Mouse (Mus musculus): ENCODE measurements around the gene Ccdc134. TPM values are rescaled to one million over a fixed set of nuclear protein-coding genes. Genes with fewer than 3 reads are reported as not detected.

The Ccdc134 gene
- polyA plus RNA-seq, 1 experiment from 2014 or later, result 27.6 TPM

DNA sequence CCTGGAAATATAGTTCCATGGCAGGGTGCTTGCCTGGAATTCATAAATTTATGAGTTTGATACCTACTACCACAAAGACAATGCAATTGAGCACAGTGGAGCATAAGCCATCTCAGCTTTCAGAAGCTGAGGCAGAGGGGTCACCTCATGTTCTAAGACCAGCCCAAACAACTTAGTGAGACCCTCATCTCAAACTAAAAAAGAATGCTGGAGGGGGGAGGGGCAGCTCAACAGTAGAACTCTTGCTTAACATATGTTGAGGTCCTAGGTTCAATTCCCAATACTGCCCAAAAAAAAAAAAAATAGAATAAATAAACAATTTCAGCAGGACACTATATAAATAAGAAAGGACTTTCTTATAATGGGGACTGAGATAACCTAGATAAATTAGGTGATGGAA is 22.3 kb downstream of the Ccdc134 start:
- H3K4me2 ChIP-seq (replicated peaks), result no peak overlapping the region

DNA sequence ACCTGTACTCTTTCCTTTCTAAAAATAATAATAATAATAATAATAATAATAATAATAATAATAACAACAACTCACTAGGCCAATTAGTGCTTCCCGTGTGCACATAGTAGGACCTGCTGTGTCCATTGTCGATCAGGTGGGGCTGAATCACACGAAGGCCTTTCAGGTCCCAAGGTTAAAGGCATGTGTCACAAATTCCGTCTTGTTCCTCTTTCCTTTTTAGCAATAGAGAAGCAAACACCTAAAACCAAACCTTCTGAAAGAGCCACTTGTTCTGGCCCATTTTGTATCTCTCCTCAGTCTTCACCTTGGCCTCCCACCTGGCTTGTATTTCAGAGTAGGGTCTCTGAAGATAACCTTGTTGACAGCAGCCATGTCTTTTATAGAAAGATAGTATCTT is 23.5 kb downstream of the Ccdc134 start:
- no peak overlapping the region for H3K4me3 ChIP-seq (replicated peaks)

More for the DNA sequence above, 22.3 kb downstream of the Ccdc134 start:
- no peak overlapping the region for H3K9ac ChIP-seq
- no peak for ATAC-seq (ENCODE audit: insufficient number of reproducible peaks, low FRiP score, low TSS enrichment, low read depth)
- no peak overlapping the region for H3K27ac ChIP-seq (replicated peaks)
- H3K27me3 ChIP-seq, result no peaks in the 10 kb centered on the region
- H3K36me3 ChIP-seq, result 0 out of 2 replicates have a peak, but pooled peaks cover 3% of the 10 kb centered on the region
- no peak overlapping the region for H3K4me3 ChIP-seq (replicated peaks)
- H3K9me3 ChIP-seq (replicated peaks), result no peaks in the 10 kb centered on the region
- peaks cover 60% of the 10 kb centered on the region for H3K4me1 ChIP-seq

DNA sequence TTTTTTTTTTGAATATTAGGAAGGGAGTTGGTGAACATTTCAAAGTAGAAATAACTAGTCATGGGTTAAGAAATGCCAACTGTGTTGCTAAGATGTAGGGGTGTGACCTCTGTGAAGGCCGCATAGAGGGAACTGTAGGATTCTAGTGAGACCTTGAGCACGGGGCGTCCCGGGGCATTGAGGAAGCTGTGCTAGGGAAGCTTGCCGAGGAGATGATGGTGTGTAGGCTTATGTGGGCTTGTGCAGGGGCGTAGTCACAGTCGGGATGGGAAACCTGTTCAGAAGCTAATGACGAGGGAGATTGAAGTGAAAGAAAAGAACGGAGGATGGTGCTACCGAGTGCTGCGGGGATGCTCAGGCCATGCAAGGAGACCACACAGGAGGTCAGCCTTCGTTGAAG is 24.3 kb downstream of the Ccdc134 start:
- peak overlapping the region; percentile 9; the same call in 1 of the 2 replicates for H3K4me2 ChIP-seq (replicated peaks)
- WGBS, result 71% methylated on average over 12 of the region's 12 CpGs

More for the DNA sequence above, 23.5 kb downstream of the Ccdc134 start:
- 87% methylated on average over 4 of the region's 4 CpGs for WGBS
- H3K9ac ChIP-seq, result no peak overlapping the region
- no peaks in the 10 kb centered on the region for H3K27me3 ChIP-seq
- 0 out of 2 replicates have a peak, but pooled peaks cover 3% of the 10 kb centered on the region for H3K36me3 ChIP-seq
- H3K4me2 ChIP-seq (replicated peaks), result no peak overlapping the region
- H3K9me3 ChIP-seq (replicated peaks), result no peaks in the 10 kb centered on the region
- ATAC-seq (ENCODE audit: insufficient number of reproducible peaks, low FRiP score, low TSS enrichment, low read depth), result no peak
- no peak overlapping the region for H3K27ac ChIP-seq (replicated peaks)
- peaks cover 52% of the 10 kb centered on the region for H3K4me1 ChIP-seq

GRCm38 (mm10) chr15:82152435-82152834 is 24.7 kb downstream of the Ccdc134 start:
- no peak for ATAC-seq (ENCODE audit: insufficient number of reproducible peaks, low FRiP score, low TSS enrichment, low read depth)
- no peaks in the 10 kb centered on the region for H3K27me3 ChIP-seq
- H3K4me3 ChIP-seq (replicated peaks), result no peak overlapping the region
- WGBS, result 67% methylated on average over 7 of the region's 7 CpGs
- H3K36me3 ChIP-seq, result 0 out of 2 replicates have a peak, but pooled peaks cover 3% of the 10 kb centered on the region
- H3K27ac ChIP-seq (replicated peaks), result peak overlapping the region; percentile 76; the same call in 1 of the 2 replicates
- H3K4me1 ChIP-seq, result peaks cover 53% of the 10 kb centered on the region
- H3K9ac ChIP-seq, result no peak overlapping the region
- peak overlapping the region; percentile 9; the same call in 1 of the 2 replicates for H3K4me2 ChIP-seq (replicated peaks)
- no peaks in the 10 kb centered on the region for H3K9me3 ChIP-seq (replicated peaks)

More for the DNA sequence above, 24.3 kb downstream of the Ccdc134 start:
- Histone ChIP-seq H3K9me3 (replicated peaks) (no peaks in the 10 kb centered on the region), H3K36me3 (0 out of 2 replicates have a peak, but pooled peaks cover 3% of the 10 kb centered on the region), H3K27ac (replicated peaks) (peak overlapping the region; percentile 76; the same call in 1 of the 2 replicates), H3K27me3 (no peaks in the 10 kb centered on the region), H3K4me3 (replicated peaks) (no peak overlapping the region), H3K4me1 (peaks cover 51% of the 10 kb centered on the region), H3K9ac (no peak overlapping the region)
- no peak for ATAC-seq (ENCODE audit: insufficient number of reproducible peaks, low FRiP score, low TSS enrichment, low read depth)

- Histone ChIP-seq H3K4me1 (peaks cover 74% of the 10 kb centered on the region), H3K9me3 (replicated peaks) (no peaks in the 10 kb centered on the region), H3K9ac (no peak overlapping the region), H3K4me3 (replicated peaks) (no peak overlapping the region), H3K4me2 (replicated peaks) (no peak overlapping the region), H3K27me3 (no peaks in the 10 kb centered on the region), H3K36me3 (0 out of 2 replicates have a peak, but pooled peaks cover 3% of the 10 kb centered on the region), H3K27ac (replicated peaks) (no peak overlapping the region)
- no peak for ATAC-seq (ENCODE audit: insufficient number of reproducible peaks, low FRiP score, low TSS enrichment, low read depth)
- 75% methylated on average over 6 of the region's 6 CpGs for WGBS
These were observed 28.6 kb downstream of the Ccdc134 start for GRCm38 (mm10) chr15:82156298-82156697.

DNA sequence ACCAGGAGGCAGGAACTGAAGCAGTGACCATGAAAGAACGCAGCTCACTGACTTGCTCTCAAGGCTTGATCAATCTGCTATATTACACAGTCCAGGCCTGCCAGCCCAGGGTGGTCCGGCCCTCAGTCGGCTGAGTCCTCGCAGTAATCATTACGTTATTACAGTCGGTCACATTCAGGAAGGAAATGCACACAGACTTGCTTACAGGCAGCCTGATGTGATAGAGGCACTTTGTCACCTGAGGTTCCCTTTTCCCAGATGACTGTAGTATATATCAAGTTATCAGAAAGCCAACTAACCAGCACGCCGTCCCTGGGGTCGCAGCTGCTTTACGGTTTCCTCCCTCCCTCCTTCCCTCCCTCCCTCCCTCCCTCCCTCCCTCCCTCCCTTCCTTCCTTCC is 29.2 kb downstream of the Ccdc134 start:
- Histone ChIP-seq H3K4me2 (replicated peaks) (no peak overlapping the region), H3K4me3 (replicated peaks) (no peak overlapping the region), H3K27me3 (no peaks in the 10 kb centered on the region), H3K9ac (no peak overlapping the region), H3K4me1 (peaks cover 76% of the 10 kb centered on the region), H3K36me3 (0 out of 2 replicates have a peak, but pooled peaks cover 3% of the 10 kb centered on the region), H3K27ac (replicated peaks) (0 out of 2 replicates have a peak overlapping the region, but pooled peaks have one; percentile 25), H3K9me3 (replicated peaks) (no peaks in the 10 kb centered on the region)
- no peak for ATAC-seq (ENCODE audit: insufficient number of reproducible peaks, low FRiP score, low TSS enrichment, low read depth)
- WGBS, result 74% methylated on average over 10 of the region's 10 CpGs

GRCm38 (mm10) chr15:82158243-82159035 is 30.7 kb downstream of the Ccdc134 start:
- ATAC-seq (ENCODE audit: insufficient number of reproducible peaks, low FRiP score, low TSS enrichment, low read depth), result peak; percentile 60; the same call in 1 of the 2 replicates
- Histone ChIP-seq H3K36me3 (0 out of 2 replicates have a peak, but pooled peaks cover 3% of the 10 kb centered on the region), H3K27me3 (no peaks in the 10 kb centered on the region), H3K9me3 (replicated peaks) (no peaks in the 10 kb centered on the region), H3K4me2 (replicated peaks) (peak overlapping the region; percentile 26), H3K27ac (replicated peaks) (peak overlapping the region; percentile 85), H3K9ac (no peak overlapping the region), H3K4me1 (peaks cover 63% of the 10 kb centered on the region), H3K4me3 (replicated peaks) (no peak overlapping the region)
- 29% methylated on average over 17 of the region's 17 CpGs for WGBS

GRCm38 (mm10) chr15:82159471-82159870 is 31.7 kb downstream of the Ccdc134 start:
- Histone ChIP-seq H3K27me3 (no peaks in the 10 kb centered on the region), H3K4me1 (peaks cover 63% of the 10 kb centered on the region), H3K4me2 (replicated peaks) (no peak overlapping the region), H3K27ac (replicated peaks) (peak overlapping the region; percentile 85), H3K36me3 (no peaks in the 10 kb centered on the region), H3K9me3 (replicated peaks) (no peaks in the 10 kb centered on the region), H3K4me3 (replicated peaks) (no peak overlapping the region), H3K9ac (no peak overlapping the region)
- no peak for ATAC-seq (ENCODE audit: insufficient number of reproducible peaks, low FRiP score, low TSS enrichment, low read depth)
- WGBS, result 73% methylated on average over 9 of the region's 9 CpGs

- Histone ChIP-seq H3K9ac (no peak overlapping the region), H3K4me3 (replicated peaks) (no peak overlapping the region), H3K4me1 (peaks cover 66% of the 10 kb centered on the region), H3K27ac (replicated peaks) (peak overlapping the region; percentile 81), H3K9me3 (replicated peaks) (no peaks in the 10 kb centered on the region), H3K36me3 (no peaks in the 10 kb centered on the region), H3K4me2 (replicated peaks) (0 out of 2 replicates have a peak overlapping the region, but pooled peaks have one; percentile 3), H3K27me3 (no peaks in the 10 kb centered on the region)
- no peak for ATAC-seq (ENCODE audit: insufficient number of reproducible peaks, low FRiP score, low TSS enrichment, low read depth)
- 56% methylated on average over 11 of the region's 11 CpGs for WGBS
These were observed 33.3 kb downstream of the Ccdc134 start for GRCm38 (mm10) chr15:82160731-82161640.

DNA sequence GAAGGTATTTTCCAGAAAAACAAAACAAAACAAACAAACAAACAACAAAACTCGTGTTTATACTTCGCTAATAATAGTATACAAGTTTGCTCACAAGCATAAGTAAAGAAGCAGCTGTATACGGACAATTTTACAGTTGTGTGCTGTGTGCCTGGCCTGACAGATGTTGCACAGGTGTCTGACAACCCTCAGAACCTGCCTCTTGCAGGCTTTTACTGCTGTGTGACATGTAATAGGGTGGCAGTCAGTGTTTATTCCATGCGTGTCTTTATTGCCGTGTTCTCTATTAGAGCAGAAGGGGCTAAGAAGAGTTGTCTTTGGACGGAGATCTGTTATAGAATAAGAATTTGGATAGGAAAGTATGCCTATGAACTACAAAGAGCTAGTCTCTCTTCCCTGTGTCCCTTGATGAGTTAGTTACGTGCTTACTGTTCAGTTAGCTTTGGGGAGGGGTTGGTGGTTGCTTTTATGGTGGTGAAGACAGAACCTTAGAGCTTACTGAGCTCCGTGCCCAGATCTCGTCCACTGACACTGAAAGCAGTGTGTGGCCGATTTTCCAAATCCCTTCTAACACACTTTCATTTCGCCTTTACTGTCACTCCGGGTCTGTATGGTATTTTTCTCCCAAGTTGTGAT is 34.4 kb downstream of the Ccdc134 start:
- WGBS, result 67% methylated on average over 12 of the region's 12 CpGs

More for the DNA sequence above, 34.4 kb downstream of the Ccdc134 start:
- Histone ChIP-seq H3K4me1 (peaks cover 74% of the 10 kb centered on the region), H3K9ac (no peak overlapping the region), H3K27ac (replicated peaks) (peak overlapping the region; percentile 81), H3K27me3 (no peaks in the 10 kb centered on the region), H3K4me2 (replicated peaks) (no peak overlapping the region), H3K9me3 (replicated peaks) (no peaks in the 10 kb centered on the region), H3K4me3 (replicated peaks) (no peak overlapping the region), H3K36me3 (no peaks in the 10 kb centered on the region)
- ATAC-seq (ENCODE audit: insufficient number of reproducible peaks, low FRiP score, low TSS enrichment, low read depth), result no peak

Data from embryonic facial prominence, embryonic 15.5 days (tissue).